Mouse (Mus musculus) E14TG2a.4 (cell line): Measurements from ENCODE around the gene Cenpp.

Source experiments
- H3K27me3 ChIP-seq: 2 replicates; pipeline ENCODE4 v1.6.1; 2014; ENCODE audit warnings: low read length, control low read depth; ENCODE audit not compliant: insufficient read depth
- H3K36me3 ChIP-seq: 2 replicates; pipeline ENCODE4 v1.6.1; 2014; ENCODE audit warnings: low read length, control low read depth; ENCODE audit not compliant: insufficient read depth
- H3K4me1 ChIP-seq: replicated peaks from 2 replicates; pipeline ENCODE4 v1.6.1; 2014; ENCODE audit warnings: low read depth, low read length, control low read depth
- H3K4me3 ChIP-seq: replicated peaks from 2 replicates; pipeline ENCODE4 v1.5.1; 2014; ENCODE audit warnings: mild to moderate bottlenecking, low read length
- H3K9me3 ChIP-seq: 2 replicates; pipeline ENCODE4 v1.6.1; 2014; ENCODE audit warnings: low read length, control low read depth
- CTCF ChIP-seq: conservative IDR thresholded peaks from 2 replicates; pipeline ENCODE4 v1.5.1; 2014; ENCODE audit warnings: low read length
- NANOG ChIP-seq: IDR thresholded peaks from 2 replicates; pipeline ENCODE4 v1.6.1; 2014; ENCODE audit warnings: borderline replicate concordance, low read length, mixed read lengths
- POU5F1 ChIP-seq: IDR thresholded peaks from 2 replicates; pipeline ENCODE4 v1.6.1; 2014; ENCODE audit warnings: low read length, borderline replicate concordance

The Cenpp gene

DNA sequence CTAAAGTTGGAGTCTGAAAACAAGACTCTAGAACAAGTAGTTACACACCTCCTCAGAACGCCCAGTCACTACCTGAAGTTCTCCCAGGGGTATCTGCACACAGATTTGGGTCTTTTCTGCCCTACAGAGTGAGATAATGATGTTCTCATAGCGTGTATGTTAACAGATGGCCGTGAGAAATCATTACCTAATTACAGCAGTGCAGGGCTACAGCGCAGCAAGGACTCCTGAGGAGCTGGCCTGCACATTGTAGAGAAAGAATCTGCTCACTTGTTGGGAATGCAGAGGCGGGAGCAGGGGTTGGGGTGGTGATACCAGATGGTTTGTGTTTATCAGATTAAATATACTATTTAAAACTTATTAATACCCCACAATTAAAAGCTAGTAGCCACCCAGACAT is 172.0 kb downstream of the Cenpp start:
- Histone ChIP-seq H3K4me3 (no peak overlapping the region), H3K27me3 (no peaks in the 10 kb centered on the region), H3K36me3 (no peaks in the 10 kb centered on the region), H3K4me1 (no peaks in the 10 kb centered on the region), H3K9me3 (no peaks in the 10 kb centered on the region)
- TF ChIP-seq NANOG (no peak), CTCF (no peak), POU5F1 (no peak)

DNA sequence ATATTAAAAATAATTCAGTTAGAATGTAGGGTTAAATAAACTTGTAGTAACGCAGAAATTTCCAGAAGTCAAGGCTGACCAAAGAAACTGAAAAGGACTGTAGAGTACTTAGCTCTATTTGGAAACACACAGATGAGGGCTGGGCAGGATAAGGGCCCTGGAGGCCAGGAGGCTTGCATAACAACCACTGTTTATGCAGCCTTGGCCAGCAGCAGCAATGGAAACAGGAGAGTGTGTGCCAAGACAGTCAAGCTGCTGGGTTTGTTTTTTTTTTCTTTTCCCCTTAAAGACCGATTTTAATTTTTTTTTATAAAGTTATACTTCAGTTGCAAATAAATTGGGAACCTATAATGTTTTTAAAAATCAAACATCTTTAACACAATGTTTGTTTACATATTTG is 172.5 kb downstream of the Cenpp start:
- TF ChIP-seq POU5F1 (no peak), NANOG (no peak), CTCF (no peak)
- Histone ChIP-seq H3K27me3 (no peaks in the 10 kb centered on the region), H3K4me3 (no peak overlapping the region), H3K4me1 (no peaks in the 10 kb centered on the region), H3K36me3 (no peaks in the 10 kb centered on the region), H3K9me3 (no peaks in the 10 kb centered on the region)

- H3K4me3 ChIP-seq: no peak overlapping the region
- no peaks in the 10 kb centered on the region for H3K4me1 ChIP-seq
- no peaks in the 10 kb centered on the region for H3K9me3 ChIP-seq
- H3K36me3 ChIP-seq: no peaks in the 10 kb centered on the region
- TF ChIP-seq NANOG: no peak
- TF ChIP-seq POU5F1: no peak
- TF ChIP-seq CTCF: no peak
- H3K27me3 ChIP-seq: no peaks in the 10 kb centered on the region
These were observed 173.2 kb downstream of the Cenpp start for GRCm38 (mm10) chr13:49479399-49479798.

DNA sequence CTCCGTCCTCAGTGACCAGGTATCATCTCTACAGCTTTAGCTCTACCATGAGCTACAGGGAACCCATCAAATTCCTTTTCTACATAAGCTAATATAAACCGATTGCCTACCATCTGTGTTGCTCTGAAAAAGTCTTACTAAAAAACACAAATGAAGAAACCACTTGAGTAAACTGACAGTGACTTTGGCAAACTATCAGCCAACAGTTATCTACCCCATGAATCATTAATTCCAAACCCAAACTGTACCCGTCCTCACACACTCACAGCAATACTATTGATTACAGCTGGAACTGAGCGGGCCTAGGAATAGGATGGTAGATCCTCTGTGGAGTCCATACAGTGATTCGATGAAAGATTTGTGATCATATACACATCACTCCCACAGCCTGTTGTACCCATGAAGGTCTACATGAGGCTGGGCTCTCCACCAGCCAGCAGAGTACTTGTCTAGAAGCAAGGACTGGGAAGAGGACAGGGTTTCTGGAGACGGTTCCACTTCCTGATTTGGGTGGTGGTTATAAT is 173.7 kb downstream of the Cenpp start:
- Histone ChIP-seq H3K9me3 (no peaks in the 10 kb centered on the region), H3K27me3 (no peaks in the 10 kb centered on the region), H3K36me3 (no peaks in the 10 kb centered on the region), H3K4me1 (no peaks in the 10 kb centered on the region), H3K4me3 (no peak overlapping the region)
- no peak for TF ChIP-seq NANOG
- no peak for TF ChIP-seq CTCF
- TF ChIP-seq POU5F1: no peak

- Histone ChIP-seq H3K27me3 (no peaks in the 10 kb centered on the region), H3K4me3 (no peak overlapping the region), H3K4me1 (no peaks in the 10 kb centered on the region), H3K36me3 (no peaks in the 10 kb centered on the region), H3K9me3 (no peaks in the 10 kb centered on the region)
- TF ChIP-seq NANOG: no peak
- no peak for TF ChIP-seq POU5F1
- TF ChIP-seq CTCF: no peak
These were observed 174.7 kb downstream of the Cenpp start for GRCm38 (mm10) chr13:49477887-49478286.

- peaks cover 16% of the 10 kb centered on the region for H3K36me3 ChIP-seq
- no peaks in the 10 kb centered on the region for H3K9me3 ChIP-seq
- H3K4me3 ChIP-seq: no peak overlapping the region
- H3K4me1 ChIP-seq: no peaks in the 10 kb centered on the region
- H3K27me3 ChIP-seq: no peaks in the 10 kb centered on the region
- TF ChIP-seq POU5F1 (no peak), NANOG (no peak), CTCF (no peak)
These were observed 179.9 kb downstream of the Cenpp start for GRCm38 (mm10) chr13:49472676-49473005.

DNA sequence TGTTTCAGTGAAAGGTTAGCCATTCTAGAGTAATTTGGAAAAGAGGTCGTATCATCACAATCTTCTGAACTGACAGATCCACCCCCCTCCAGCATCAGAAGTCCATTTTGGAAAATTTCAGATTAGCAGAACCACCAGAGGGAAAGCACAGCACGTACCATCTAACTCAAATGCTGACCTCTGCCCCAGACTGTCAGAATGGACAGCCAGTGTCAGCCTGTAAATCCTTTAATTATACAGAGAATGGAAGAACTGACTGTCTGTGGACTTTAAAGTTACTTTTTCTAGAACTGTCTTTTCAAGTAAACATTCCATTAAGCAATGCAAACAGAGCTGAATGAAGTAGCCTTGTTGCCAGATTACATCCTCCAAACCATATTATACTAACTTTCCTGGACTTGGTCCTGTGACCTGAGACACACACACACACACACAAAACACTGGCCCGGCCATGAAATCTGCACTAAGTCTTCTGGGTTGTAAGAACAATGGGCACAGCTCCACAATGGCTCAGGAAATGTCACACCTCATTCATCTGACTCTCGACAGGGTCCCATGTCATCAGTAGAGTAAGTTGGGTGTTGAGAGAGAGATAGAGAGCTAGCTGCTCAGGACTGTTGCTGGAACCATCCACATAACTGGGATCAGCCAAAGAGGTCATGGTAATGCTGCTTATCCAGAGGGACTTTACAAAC is 180.5 kb downstream of the Cenpp start:
- H3K36me3 ChIP-seq: peaks cover 21% of the 10 kb centered on the region
- H3K9me3 ChIP-seq: no peaks in the 10 kb centered on the region
- TF ChIP-seq CTCF (no peak), POU5F1 (no peak), NANOG (no peak)
- H3K4me1 ChIP-seq: no peaks in the 10 kb centered on the region
- H3K27me3 ChIP-seq: no peaks in the 10 kb centered on the region
- H3K4me3 ChIP-seq: no peak overlapping the region

- Histone ChIP-seq H3K27me3 (no peaks in the 10 kb centered on the region), H3K9me3 (no peaks in the 10 kb centered on the region), H3K4me1 (no peaks in the 10 kb centered on the region), H3K36me3 (peaks cover 28% of the 10 kb centered on the region), H3K4me3 (no peak overlapping the region)
- TF ChIP-seq CTCF (no peak), POU5F1 (no peak), NANOG (no peak)
These were observed 181.8 kb downstream of the Cenpp start for GRCm38 (mm10) chr13:49470806-49471205.

GRCm38 (mm10) chr13:49470319-49470718 is 182.3 kb downstream of the Cenpp start:
- H3K9me3 ChIP-seq: no peaks in the 10 kb centered on the region
- H3K4me3 ChIP-seq: no peak overlapping the region
- TF ChIP-seq POU5F1: no peak
- TF ChIP-seq CTCF: no peak
- no peak for TF ChIP-seq NANOG
- H3K4me1 ChIP-seq: no peaks in the 10 kb centered on the region
- H3K27me3 ChIP-seq: no peaks in the 10 kb centered on the region
- H3K36me3 ChIP-seq: peaks cover 33% of the 10 kb centered on the region
